Mouse (Mus musculus) lung, adult 2 months (tissue): Measurements from ENCODE around the gene Nid1.
"Not testable (repeated sequence)": the region's sequence is repeated elsewhere in the genome, so short reads cannot be mapped to it uniquely, and the experiment has no call there.

Experiments
- CTCF ChIP-seq: fragments of 200-500 bp; IDR thresholded peaks from 2 replicates; pipeline ENCODE4 v1.5.1; 2011; ENCODE audit warnings: mild to moderate bottlenecking, low read length, control low read depth; ENCODE audit not compliant: insufficient read depth
- POLR2A ChIP-seq: fragments of 200-500 bp; IDR thresholded peaks from 2 replicates; pipeline ENCODE4 v1.6.1; 2011; ENCODE audit warnings: low read depth, mild to moderate bottlenecking, control low read depth, low read length, borderline replicate concordance; ENCODE audit errors: extremely low read depth

GRCm38 (mm10) chr13:13445601-13446000 lies 8.2 kb downstream of the Nid1 start:
- not testable (repeated sequence) for TF ChIP-seq CTCF, POLR2A
